Mouse (Mus musculus): ENCODE measurements around the gene Hcfc2.

The Hcfc2 gene

GRCm38 (mm10) chr10:82695956-82696355 lies at the start of gene Hcfc2:
TSS of gene Hcfc2 (plus strand) at chr10:82696160.
- DNase-seq = no peak

- no peak for DNase-seq
Observed at GRCm38 (mm10) chr10:82647205-82647811, 48.7 kb upstream of the Hcfc2 start.

DNA sequence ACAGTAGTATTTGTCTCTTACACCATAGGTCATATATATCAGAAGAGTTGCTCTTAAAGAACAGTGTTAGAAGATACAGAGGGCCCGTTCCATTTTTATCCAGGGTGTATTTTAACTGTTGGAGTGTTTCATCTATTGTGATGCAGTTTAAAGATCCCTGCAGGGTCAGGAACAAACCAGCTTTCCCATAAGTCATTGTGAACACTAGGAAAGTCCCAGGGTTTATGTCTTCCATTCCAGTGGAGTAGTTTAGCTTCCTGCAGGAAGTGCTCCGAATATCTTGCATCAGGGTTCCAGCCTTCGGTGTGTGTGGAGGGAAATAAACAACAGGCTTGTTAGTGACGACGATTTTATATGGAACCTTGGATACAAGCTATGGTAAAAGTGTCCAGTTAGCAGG lies 44.7 kb upstream of the Hcfc2 start:
- no peak for DNase-seq

- no peak for DNase-seq
Observed at GRCm38 (mm10) chr10:82652625-82653024, 43.3 kb upstream of the Hcfc2 start.

DNA sequence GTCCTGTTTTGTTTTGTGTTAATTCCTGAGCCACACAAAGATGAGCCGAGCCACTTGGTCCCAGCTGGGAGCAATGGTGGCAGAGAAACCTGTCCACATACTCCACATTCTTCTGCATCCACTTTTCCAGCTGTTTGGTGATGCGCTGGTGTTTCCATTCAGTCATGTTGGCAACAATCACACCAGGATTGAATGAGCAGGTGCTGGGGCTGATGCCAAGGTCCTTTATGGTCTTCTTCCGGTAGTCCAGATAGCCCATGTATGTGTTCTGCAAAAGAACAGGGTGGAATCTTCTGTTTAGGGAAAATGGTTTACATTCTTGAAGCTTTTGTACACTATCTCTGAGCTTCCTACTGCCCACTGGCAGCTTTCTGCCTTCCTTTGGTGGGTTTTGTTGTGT lies 41.4 kb upstream of the Hcfc2 start:
- DNase-seq = no peak

DNA sequence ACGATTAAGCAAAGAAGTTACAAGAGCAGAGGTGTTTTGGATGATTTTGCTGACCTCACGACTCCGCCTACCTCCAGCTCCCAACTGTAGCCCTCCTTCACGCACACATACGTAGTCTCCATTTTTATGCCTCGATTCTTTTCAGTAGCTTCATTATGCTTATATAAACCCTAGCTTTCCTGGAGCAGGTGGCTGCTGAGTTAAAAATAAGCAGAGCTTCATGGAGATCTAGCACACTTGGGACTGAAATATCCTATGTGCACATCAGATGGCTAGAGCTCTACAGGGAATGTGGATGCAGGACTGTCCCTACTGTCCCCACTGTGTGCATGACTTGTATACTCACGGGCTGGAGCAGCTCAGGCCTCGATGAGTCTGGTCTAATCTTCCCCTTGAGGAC lies 34.1 kb upstream of the Hcfc2 start:
- no peak for DNase-seq

- peak; percentile 70 for DNase-seq
Observed at GRCm38 (mm10) chr10:82662267-82662990, 33.5 kb upstream of the Hcfc2 start.

GRCm38 (mm10) chr10:82663289-82663688 lies 32.7 kb upstream of the Hcfc2 start:
- DNase-seq = no peak

- DNase-seq = no peak
Observed at GRCm38 (mm10) chr10:82665951-82666350, 30.0 kb upstream of the Hcfc2 start.

DNA sequence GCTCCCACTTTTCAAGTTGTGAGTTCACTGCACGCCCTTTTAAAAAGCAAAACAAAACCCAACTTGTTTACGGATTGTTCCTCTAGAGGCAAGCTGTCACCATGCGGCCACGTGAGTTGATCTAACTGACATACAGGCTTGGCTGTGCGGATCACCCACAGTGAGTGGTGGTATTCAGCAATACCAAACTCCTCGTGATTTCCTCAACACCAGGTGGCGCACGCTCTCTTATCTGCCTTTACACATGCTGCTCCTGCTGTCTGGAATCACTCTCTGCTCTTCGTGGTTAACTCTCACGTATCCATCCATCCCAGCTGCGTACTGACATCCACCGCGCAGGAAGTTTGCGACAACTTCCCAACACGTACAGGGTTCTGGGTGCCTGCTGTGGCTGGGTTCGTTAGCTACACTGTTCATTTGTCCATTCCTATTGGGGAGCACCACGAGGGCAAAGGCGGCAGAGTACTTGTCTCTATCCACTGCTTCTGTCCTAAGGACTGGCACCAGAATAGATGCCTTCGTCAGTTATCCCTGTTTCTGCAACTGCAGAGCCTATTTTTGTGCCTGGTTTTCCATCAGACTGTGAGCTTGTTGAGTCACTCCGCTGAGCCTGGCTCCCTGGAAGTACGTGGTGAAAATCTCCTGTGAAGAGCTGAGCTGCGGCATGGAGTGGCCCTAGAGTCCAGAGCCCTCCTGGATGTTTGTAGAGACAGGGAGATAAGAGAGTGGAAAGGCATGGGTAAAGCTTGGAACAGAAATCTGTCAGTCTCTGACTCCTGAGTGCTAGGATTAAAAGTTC lies 29.3 kb upstream of the Hcfc2 start:
- DNase-seq = peak; percentile 89

DNA sequence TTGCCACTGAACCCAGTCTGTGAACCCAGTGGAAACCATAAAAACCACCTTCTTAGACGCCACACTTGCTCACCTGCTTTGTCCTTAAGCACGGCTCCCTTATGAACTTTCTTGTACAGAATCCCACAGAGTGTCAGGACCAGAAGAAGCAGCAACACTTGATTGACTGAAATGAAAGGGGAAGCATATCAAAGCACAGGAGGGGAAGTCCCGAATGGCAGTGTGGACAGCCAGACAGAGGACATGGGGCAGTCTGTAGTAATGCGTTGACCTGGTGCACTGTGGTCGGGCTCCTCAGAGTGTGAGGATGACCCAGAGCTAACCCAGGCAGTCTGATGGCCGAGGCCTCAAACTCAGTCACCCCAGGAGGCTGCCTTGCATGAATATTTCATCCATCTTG lies 25.8 kb upstream of the Hcfc2 start:
- DNase-seq = no peak

DNA sequence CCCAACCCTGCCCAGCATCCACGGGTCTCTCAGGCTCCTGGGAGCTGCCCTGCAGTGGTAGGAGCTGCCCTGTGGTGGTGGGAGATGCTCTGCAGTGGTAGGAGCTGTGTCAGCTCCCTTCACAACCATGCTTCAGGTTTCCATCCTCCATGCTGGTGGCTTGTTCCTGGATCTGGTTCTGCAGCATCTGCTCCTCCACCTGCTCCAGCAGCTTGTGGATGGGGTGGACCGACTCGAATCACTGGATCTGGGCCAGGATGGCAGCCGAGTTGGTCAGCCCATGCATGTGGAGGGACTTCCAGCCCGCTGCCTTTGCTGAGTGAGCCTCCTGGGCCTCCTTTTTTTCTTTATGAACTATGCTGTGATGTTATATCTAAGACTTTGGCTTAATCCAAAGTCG lies 19.0 kb upstream of the Hcfc2 start:
- peak; percentile 93 for DNase-seq

- no peak for DNase-seq
Observed at GRCm38 (mm10) chr10:82680769-82681168, 15.2 kb upstream of the Hcfc2 start.

GRCm38 (mm10) chr10:82681639-82682038 lies 14.3 kb upstream of the Hcfc2 start:
- DNase-seq = no peak

DNA sequence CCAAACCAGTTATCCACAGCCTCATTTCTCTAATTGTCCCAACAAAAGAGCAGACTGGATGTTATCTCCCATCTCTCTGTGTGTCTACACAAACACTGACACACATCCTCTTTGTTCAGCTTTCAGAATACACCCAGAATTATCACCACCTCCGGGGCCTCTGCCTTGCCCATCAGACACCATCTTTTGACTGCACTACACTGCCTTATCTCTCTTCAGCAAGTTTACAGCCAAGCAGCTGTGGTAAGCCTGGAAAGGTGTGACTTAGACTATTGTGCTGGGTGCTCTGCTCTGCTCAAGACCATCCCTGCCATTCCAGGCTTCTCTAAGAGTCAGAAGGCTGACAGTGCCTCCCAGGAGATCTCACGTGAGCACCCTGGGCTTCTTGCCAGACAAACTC lies 10.5 kb upstream of the Hcfc2 start:
- no peak for DNase-seq

- DNase-seq = no peak
Observed at GRCm38 (mm10) chr10:82689681-82690211, 6.2 kb upstream of the Hcfc2 start.

- no peak for DNase-seq
Observed at GRCm38 (mm10) chr10:82690494-82690893, 5.5 kb upstream of the Hcfc2 start, which contains the start of gene Glt8d2. TSS of gene Glt8d2 (minus strand) at chr10:82690650.

GRCm38 (mm10) chr10:82696453-82697079 lies 606 bp downstream of the Hcfc2 start:
- DNase-seq = peak; percentile 43

GRCm38 (mm10) chr10:82697305-82697898 lies 1.4 kb downstream of the Hcfc2 start:
- no peak for DNase-seq

DNA sequence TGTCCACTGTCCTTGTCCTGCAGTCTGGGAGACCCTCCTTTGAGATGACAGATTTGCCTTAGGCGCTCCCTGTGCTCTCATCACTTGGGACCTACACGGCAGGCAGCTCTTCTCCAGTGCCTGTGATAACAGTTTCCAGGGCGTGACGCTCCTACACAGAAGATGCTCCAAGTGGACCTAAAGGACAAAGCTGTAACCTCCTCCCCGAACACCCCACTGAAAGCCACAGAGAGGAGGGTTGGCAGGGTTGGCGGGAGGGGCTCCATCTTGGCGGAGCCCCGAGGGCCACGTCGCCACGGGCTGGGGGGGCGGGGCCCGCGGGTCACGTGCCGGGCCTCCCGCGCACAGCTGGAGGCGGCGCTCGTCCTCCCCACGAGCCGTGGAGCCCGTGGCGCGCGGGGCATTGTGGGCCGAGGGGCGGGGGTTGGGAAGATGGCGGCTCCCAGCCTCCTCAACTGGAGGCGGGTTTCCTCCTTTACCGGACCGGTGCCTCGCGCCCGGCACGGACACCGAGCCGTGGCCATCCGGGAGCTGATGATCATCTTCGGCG lies 2.8 kb downstream of the Hcfc2 start:
- DNase-seq = peak; percentile 88

GRCm38 (mm10) chr10:82699296-82699941 lies 3.5 kb downstream of the Hcfc2 start:
- DNase-seq = no peak

DNA sequence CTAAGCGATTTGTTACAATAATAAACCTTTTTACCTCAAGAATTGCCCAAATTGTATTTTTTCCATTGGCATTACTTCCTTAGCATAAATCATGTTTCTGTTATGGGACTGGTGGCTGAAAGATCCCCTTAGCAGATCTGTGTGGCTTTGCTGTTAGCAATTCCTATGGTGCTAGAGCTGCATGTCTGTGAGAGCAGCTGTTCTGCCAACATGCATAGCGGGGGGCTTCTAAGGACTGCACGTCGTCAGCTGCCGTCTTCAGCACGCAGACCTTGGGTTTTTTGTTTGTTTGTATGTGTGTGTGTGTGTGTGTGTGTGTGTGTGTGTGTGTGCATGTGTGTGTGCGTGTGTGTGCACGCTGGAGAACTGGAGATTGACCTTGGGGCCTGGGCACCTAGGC lies 45.4 kb downstream of the Hcfc2 start:
- no peak for DNase-seq

All from cerebellum, adult 8-10 months (tissue).